Mouse (Mus musculus): ENCODE results near the gene Havcr2. TPM values are rescaled to one million over a fixed set of nuclear protein-coding genes. Genes with fewer than 3 reads are reported as not detected.
"Not testable (repeated sequence)": the region's sequence is repeated elsewhere in the genome, so short reads cannot be mapped to it uniquely, and the experiment has no call there.

The Havcr2 gene
- polyA plus RNA-seq, 1 experiment from 2014 or later = 0.06 TPM

GRCm38 (mm10) chr11:46479311-46479710, 24.6 kb downstream of the Havcr2 start:
- H3K4me1 ChIP-seq = no peaks in the 10 kb centered on the region
- WGBS = 84% methylated on average over 9 of the region's 9 CpGs
- DNase-seq (ENCODE audit: low spot score) = no peak
- H3K27me3 ChIP-seq (ENCODE audit: insufficient read depth, poor library complexity, severe bottlenecking) = no peaks in the 10 kb centered on the region
- H3K36me3 ChIP-seq = no peaks in the 10 kb centered on the region
- no peak overlapping the region for H3K27ac ChIP-seq
- H3K4me3 ChIP-seq = no peak overlapping the region
- H3K9me3 ChIP-seq = no peaks in the 10 kb centered on the region

- DNase-seq (ENCODE audit: low spot score) = no peak
Measured at GRCm38 (mm10) chr11:46480517-46480916, 25.8 kb downstream of the Havcr2 start.

GRCm38 (mm10) chr11:46488231-46488630, 33.5 kb downstream of the Havcr2 start:
- Histone ChIP-seq H3K4me1 (no peaks in the 10 kb centered on the region), H3K36me3 (no peaks in the 10 kb centered on the region), H3K27ac (no peak overlapping the region), H3K9me3 (no peaks in the 10 kb centered on the region), H3K27me3 (ENCODE audit: insufficient read depth, poor library complexity, severe bottlenecking) (no peaks in the 10 kb centered on the region), H3K4me3 (no peak overlapping the region)
- 33% methylated on average over 1 of the region's 1 CpGs for WGBS
- no peak for DNase-seq (ENCODE audit: low spot score)

More at GRCm38 (mm10) chr11:46480517-46480916, 25.8 kb downstream of the Havcr2 start:
- Histone ChIP-seq H3K36me3 (no peaks in the 10 kb centered on the region), H3K27ac (no peak overlapping the region), H3K4me1 (no peaks in the 10 kb centered on the region), H3K27me3 (ENCODE audit: insufficient read depth, poor library complexity, severe bottlenecking) (no peaks in the 10 kb centered on the region), H3K4me3 (no peak overlapping the region), H3K9me3 (no peaks in the 10 kb centered on the region)
- WGBS = 76% methylated on average over 7 of the region's 7 CpGs

GRCm38 (mm10) chr11:46488650-46489049, 33.9 kb downstream of the Havcr2 start:
- H3K27me3 ChIP-seq (ENCODE audit: insufficient read depth, poor library complexity, severe bottlenecking) = no peaks in the 10 kb centered on the region
- H3K4me1 ChIP-seq = no peaks in the 10 kb centered on the region
- H3K4me3 ChIP-seq = no peak overlapping the region
- H3K36me3 ChIP-seq = no peaks in the 10 kb centered on the region
- no peaks in the 10 kb centered on the region for H3K9me3 ChIP-seq
- DNase-seq (ENCODE audit: low spot score) = no peak
- WGBS = 79% methylated on average over 2 of the region's 2 CpGs
- no peak overlapping the region for H3K27ac ChIP-seq

- no peaks in the 10 kb centered on the region for H3K36me3 ChIP-seq
- WGBS = 63% methylated on average over 3 of the region's 3 CpGs
- H3K4me3 ChIP-seq = no peak overlapping the region
- H3K27me3 ChIP-seq (ENCODE audit: insufficient read depth, poor library complexity, severe bottlenecking) = no peaks in the 10 kb centered on the region
- no peak overlapping the region for H3K27ac ChIP-seq
- no peaks in the 10 kb centered on the region for H3K9me3 ChIP-seq
- DNase-seq (ENCODE audit: low spot score) = no peak
- no peaks in the 10 kb centered on the region for H3K4me1 ChIP-seq
Measured at GRCm38 (mm10) chr11:46507146-46507545, 52.4 kb downstream of the Havcr2 start.

- peak; percentile 33 for DNase-seq (ENCODE audit: low spot score)
- Histone ChIP-seq H3K27me3 (ENCODE audit: insufficient read depth, poor library complexity, severe bottlenecking) (no peaks in the 10 kb centered on the region), H3K4me1 (no peaks in the 10 kb centered on the region), H3K36me3 (no peaks in the 10 kb centered on the region), H3K4me3 (no peak overlapping the region), H3K9me3 (no peaks in the 10 kb centered on the region), H3K27ac (no peak overlapping the region)
- 94% methylated on average over 5 of the region's 5 CpGs for WGBS
Measured at GRCm38 (mm10) chr11:46509900-46510299, 55.2 kb downstream of the Havcr2 start.

GRCm38 (mm10) chr11:46521341-46521740, 66.6 kb downstream of the Havcr2 start:
- not testable (repeated sequence) for DNase-seq (ENCODE audit: low spot score); H3K27me3 ChIP-seq (ENCODE audit: insufficient read depth, poor library complexity, severe bottlenecking); H3K9me3 ChIP-seq; H3K4me3 ChIP-seq; H3K36me3 ChIP-seq; H3K4me1 ChIP-seq; H3K27ac ChIP-seq
- 82% methylated on average over 5 of the region's 5 CpGs for WGBS

- no peak for DNase-seq (ENCODE audit: low spot score)
- Histone ChIP-seq H3K4me3 (no peak overlapping the region), H3K27me3 (ENCODE audit: insufficient read depth, poor library complexity, severe bottlenecking) (no peaks in the 10 kb centered on the region), H3K9me3 (no peaks in the 10 kb centered on the region), H3K36me3 (no peaks in the 10 kb centered on the region), H3K4me1 (no peaks in the 10 kb centered on the region), H3K27ac (no peak overlapping the region)
- 71% methylated on average over 3 of the region's 3 CpGs for WGBS
Measured at GRCm38 (mm10) chr11:46522719-46523118, 68.0 kb downstream of the Havcr2 start.

- Histone ChIP-seq H3K27me3 (ENCODE audit: insufficient read depth, poor library complexity, severe bottlenecking) (no peaks in the 10 kb centered on the region), H3K4me3 (no peak within 1 kb of the TSS), H3K9me3 (no peaks in the 10 kb centered on the region), H3K4me1 (no peaks in the 10 kb centered on the region), H3K36me3 (no peaks in the 10 kb centered on the region), H3K27ac (no peak within 1 kb of the TSS)
- DNase-seq (ENCODE audit: low spot score) = no peak
- WGBS = 80% methylated on average over 2 of the region's 2 CpGs
Measured at GRCm38 (mm10) chr11:46523912-46524311, 69.2 kb downstream of the Havcr2 start, which contains the start of gene Gm12169. Gene Gm12169 (plus strand): TSS chr11:46524212.

GRCm38 (mm10) chr11:46530149-46530548, 75.4 kb downstream of the Havcr2 start:
- no peaks in the 10 kb centered on the region for H3K36me3 ChIP-seq
- H3K9me3 ChIP-seq = no peaks in the 10 kb centered on the region
- no peak for DNase-seq (ENCODE audit: low spot score)
- no peak overlapping the region for H3K4me3 ChIP-seq
- H3K27ac ChIP-seq = no peak overlapping the region
- no peaks in the 10 kb centered on the region for H3K4me1 ChIP-seq
- whole genome bisulfite sequencing = 80% methylated on average over 4 of the region's 4 CpGs
- no peaks in the 10 kb centered on the region for H3K27me3 ChIP-seq (ENCODE audit: insufficient read depth, poor library complexity, severe bottlenecking)

Other genes starting within 250 kb of the Havcr2 start
- 0.07 and 0.18 TPM in 2 replicates for gene Fndc9, start 219.4 kb upstream of the Havcr2 start, polyA plus RNA-seq (2016; fragmentation: Nextera tagmentation; extraction: Ambion mirVana)
- gene Cyfip2, start 142.1 kb upstream of the Havcr2 start, polyA plus RNA-seq (2016; fragmentation: Nextera tagmentation; extraction: Ambion mirVana) = 4.7 and 7.3 TPM in 2 replicates
- 0.09 TPM in 1 of 2 replicates, not detected in the other for gene Itk, start 65.4 kb upstream of the Havcr2 start, polyA plus RNA-seq (2016; fragmentation: Nextera tagmentation; extraction: Ambion mirVana)
- gene Fam71b, start 58.4 kb upstream of the Havcr2 start, polyA plus RNA-seq (2016; fragmentation: Nextera tagmentation; extraction: Ambion mirVana) = not detected in 2 replicates
- gene Med7, start 18.0 kb upstream of the Havcr2 start, polyA plus RNA-seq (2016; fragmentation: Nextera tagmentation; extraction: Ambion mirVana) = 67.5 and 79.6 TPM in 2 replicates
- not detected in 2 replicates for gene Gm12169, start 69.3 kb downstream of the Havcr2 start, polyA plus RNA-seq (2016; fragmentation: Nextera tagmentation; extraction: Ambion mirVana)
- gene BC053393, start 116.6 kb downstream of the Havcr2 start, polyA plus RNA-seq (2016; fragmentation: Nextera tagmentation; extraction: Ambion mirVana) = 0.11 and 0.87 TPM in 2 replicates
- not detected in 2 replicates for gene Dppa1, start 174.3 kb downstream of the Havcr2 start, polyA plus RNA-seq (2016; fragmentation: Nextera tagmentation; extraction: Ambion mirVana)